Mouse (Mus musculus): ENCODE measurements around the gene Ptpre.

The Ptpre gene

GRCm38 (mm10) chr7:135578715-135579325, 41.5 kb downstream of the Ptpre start:
- DNase-seq (ENCODE audit: low read depth, low spot score) = no peak

- DNase-seq (ENCODE audit: low read depth, low spot score) = no peak
Measured at GRCm38 (mm10) chr7:135580306-135581091, 43.2 kb downstream of the Ptpre start.

GRCm38 (mm10) chr7:135581128-135581527, 43.8 kb downstream of the Ptpre start:
- no peak for DNase-seq (ENCODE audit: low read depth, low spot score)

- no peak for DNase-seq (ENCODE audit: low read depth, low spot score)
Measured at GRCm38 (mm10) chr7:135585125-135585687, 47.9 kb downstream of the Ptpre start.

- no peak for DNase-seq (ENCODE audit: low read depth, low spot score)
Measured at GRCm38 (mm10) chr7:135586402-135586801, 49.1 kb downstream of the Ptpre start.

- no peak for DNase-seq (ENCODE audit: low read depth, low spot score)
Measured at GRCm38 (mm10) chr7:135587821-135588575, 50.7 kb downstream of the Ptpre start.

- no peak for DNase-seq (ENCODE audit: low read depth, low spot score)
Measured at GRCm38 (mm10) chr7:135588620-135589309, 51.5 kb downstream of the Ptpre start.

GRCm38 (mm10) chr7:135591461-135591860, 54.2 kb downstream of the Ptpre start:
- DNase-seq (ENCODE audit: low read depth, low spot score) = no peak

GRCm38 (mm10) chr7:135593286-135593685, 56.0 kb downstream of the Ptpre start:
- DNase-seq (ENCODE audit: low read depth, low spot score) = no peak

- no peak for DNase-seq (ENCODE audit: low read depth, low spot score)
Measured at GRCm38 (mm10) chr7:135593825-135594224, 56.5 kb downstream of the Ptpre start.

GRCm38 (mm10) chr7:135594676-135595075, 57.4 kb downstream of the Ptpre start:
- no peak for DNase-seq (ENCODE audit: low read depth, low spot score)

- DNase-seq (ENCODE audit: low read depth, low spot score) = no peak
Measured at GRCm38 (mm10) chr7:135595640-135596174, 58.4 kb downstream of the Ptpre start.

- no peak for DNase-seq (ENCODE audit: low read depth, low spot score)
Measured at GRCm38 (mm10) chr7:135597006-135597405, 59.7 kb downstream of the Ptpre start.

- no peak for DNase-seq (ENCODE audit: low read depth, low spot score)
Measured at GRCm38 (mm10) chr7:135597604-135598289, 60.5 kb downstream of the Ptpre start.

GRCm38 (mm10) chr7:135598303-135598855, 61.1 kb downstream of the Ptpre start:
- DNase-seq (ENCODE audit: low read depth, low spot score) = no peak

- DNase-seq (ENCODE audit: low read depth, low spot score) = no peak
Measured at GRCm38 (mm10) chr7:135600076-135600475, 62.8 kb downstream of the Ptpre start.

- no peak for DNase-seq (ENCODE audit: low read depth, low spot score)
Measured at GRCm38 (mm10) chr7:135601607-135602006, 64.3 kb downstream of the Ptpre start.

- no peak for DNase-seq (ENCODE audit: low read depth, low spot score)
Measured at GRCm38 (mm10) chr7:135602265-135602664, 65.0 kb downstream of the Ptpre start.

- DNase-seq (ENCODE audit: low read depth, low spot score) = no peak
Measured at GRCm38 (mm10) chr7:135602881-135603523, 65.7 kb downstream of the Ptpre start.
